Mouse (Mus musculus) v-Abl transformed pro-B cells (cell line): ENCODE measurements around the gene Lrwd1.

Source experiments
- in situ Hi-C, 2 experiments: fragments of 400-800 bp; cut with MboI; formaldehyde crosslinking; loops; one replicate each; pipeline ENCODE4 v1.15.1; 2025; ENCODE audit not compliant: unreplicated experiment in 2 of 2

The Lrwd1 gene

GRCm38 (mm10) chr5:136102099-136102820 is 33.6 kb downstream of the Lrwd1 start:
- in situ Hi-C loops = loop anchor here in 1 of 2 experiments (10.0 kb wide), 1 partner anchor 653 kb away; no protein-coding TSS in a partner anchor

DNA sequence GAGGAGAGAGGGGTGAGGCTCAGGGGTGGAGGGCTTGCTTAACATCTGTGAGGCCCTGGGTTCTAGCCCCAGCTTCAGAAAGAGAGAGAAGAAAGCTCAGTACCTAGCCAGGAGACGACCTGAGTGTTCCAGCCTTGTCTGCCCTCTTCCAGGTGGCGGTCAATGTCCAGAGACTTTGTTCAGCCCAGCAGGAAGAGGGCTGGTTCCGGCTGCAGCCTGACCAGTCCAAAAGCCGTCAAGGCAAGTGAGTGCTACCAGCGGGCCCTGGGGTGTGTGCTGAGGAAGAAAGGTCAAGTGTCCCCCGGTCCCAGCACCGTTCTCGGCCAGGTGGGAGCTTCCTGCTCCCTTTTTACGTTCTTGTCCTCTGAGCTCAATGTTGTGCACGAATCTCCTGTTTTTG is 37.3 kb downstream of the Lrwd1 start:
- in situ Hi-C loops = loop anchor here (10.0 to 25.0 kb wide), 3 partner anchors 89 to 786 kb away; partner anchors contain the start of genes Col26a1 (in 1 of the 2) and Prkrip1 (in 1 of the 2)

DNA sequence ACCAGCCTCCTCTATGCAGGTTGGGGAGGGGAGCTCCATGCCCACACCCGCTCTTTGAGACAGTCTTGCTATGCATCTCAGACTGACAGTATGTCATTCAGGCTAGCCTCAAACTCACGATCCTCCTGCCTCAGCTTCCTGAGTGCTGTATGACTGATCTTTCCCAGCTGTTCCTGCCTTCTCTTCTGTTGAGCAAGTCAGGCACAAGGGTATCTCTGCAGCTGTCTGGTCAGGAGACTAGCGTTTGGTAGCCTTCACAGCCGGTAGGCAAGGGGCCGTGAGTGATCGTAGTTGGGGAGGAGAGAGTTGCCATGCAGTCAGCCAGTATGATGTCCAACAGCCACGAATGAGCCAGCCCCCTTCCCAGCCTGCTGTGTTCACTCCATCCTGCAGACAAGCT is 40.8 kb downstream of the Lrwd1 start:
- in situ Hi-C loops = loop anchor here (10.0 to 25.0 kb wide), 3 partner anchors 92 to 790 kb away; partner anchors contain the start of genes Col26a1 (in 1 of the 2) and Prkrip1 (in 1 of the 2)

- in situ Hi-C loops = loop anchor here (10.0 to 25.0 kb wide), 3 partner anchors 93 to 790 kb away; partner anchors contain the start of genes Col26a1 (in 1 of the 2) and Prkrip1 (in 1 of the 2)
Observed at GRCm38 (mm10) chr5:136094249-136095010, 41.4 kb downstream of the Lrwd1 start.

DNA sequence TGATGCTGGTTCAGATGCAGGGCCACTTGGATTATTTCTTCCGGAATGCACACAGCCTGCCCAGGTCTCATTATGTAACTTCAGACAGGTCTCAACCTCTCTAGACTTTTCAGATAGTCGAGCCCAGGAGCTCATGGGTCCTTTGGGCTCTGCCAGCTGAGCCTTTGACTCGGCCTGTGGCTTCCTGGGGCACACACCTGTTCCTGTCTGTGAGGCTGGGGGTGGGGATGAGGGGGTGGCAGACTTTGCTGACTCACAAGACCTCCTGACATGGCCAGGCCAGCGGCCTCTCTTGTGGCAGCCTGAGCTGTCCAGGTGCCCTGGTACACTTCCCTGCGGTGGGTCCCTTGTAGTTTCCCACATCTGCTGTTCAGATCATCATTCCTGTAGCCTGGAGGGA is 43.9 kb downstream of the Lrwd1 start:
- in situ Hi-C loops = loop anchor here (10.0 to 25.0 kb wide), 3 partner anchors 95 to 793 kb away; partner anchors contain the start of genes Col26a1 (in 1 of the 2) and Prkrip1 (in 1 of the 2)

DNA sequence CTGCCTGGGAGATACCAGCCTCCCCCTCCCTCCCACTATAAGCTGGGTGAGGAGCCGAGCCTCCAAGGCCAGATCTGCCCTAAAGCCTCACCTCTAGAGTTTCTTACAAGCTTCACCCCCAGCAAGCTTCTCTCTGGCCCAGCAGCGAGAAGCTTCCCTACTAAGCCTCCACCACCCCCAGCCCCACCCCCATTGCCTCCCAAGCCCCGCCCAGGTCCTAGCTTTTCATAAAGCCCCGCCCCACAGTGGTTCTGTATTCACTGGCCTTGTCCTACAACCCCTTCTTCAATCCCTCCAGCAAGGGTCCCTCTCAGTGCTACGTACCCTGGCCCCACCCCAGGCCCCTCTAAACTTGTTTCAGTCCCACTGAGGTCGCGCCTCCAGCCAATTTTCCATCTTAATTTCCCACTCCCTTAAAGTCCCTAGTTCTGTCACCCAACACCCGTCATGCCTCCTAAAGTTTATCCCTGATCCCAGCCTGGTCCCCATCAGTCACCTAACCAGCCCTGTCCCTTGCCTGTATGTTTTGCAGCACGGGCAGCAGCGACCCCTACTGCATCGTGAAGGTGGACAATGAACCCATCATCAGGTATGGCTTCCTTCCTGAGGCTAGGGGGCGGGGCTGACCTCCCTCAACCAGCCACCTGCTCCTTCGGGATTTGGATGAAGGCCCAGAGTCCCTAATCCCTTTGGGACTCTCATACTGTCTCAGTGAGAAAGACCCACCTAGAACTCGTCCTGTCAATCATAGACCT is 46.9 kb downstream of the Lrwd1 start:
- in situ Hi-C loops = loop anchor here in 1 of 2 experiments (25.0 kb wide), 2 partner anchors 98 to 673 kb away; partner anchors contain the start of gene Prkrip1

- in situ Hi-C loops = loop anchor here in 1 of 2 experiments (25.0 kb wide), 2 partner anchors 101 to 676 kb away; partner anchors contain the start of gene Prkrip1
Observed at GRCm38 (mm10) chr5:136086290-136086689, 49.6 kb downstream of the Lrwd1 start.

DNA sequence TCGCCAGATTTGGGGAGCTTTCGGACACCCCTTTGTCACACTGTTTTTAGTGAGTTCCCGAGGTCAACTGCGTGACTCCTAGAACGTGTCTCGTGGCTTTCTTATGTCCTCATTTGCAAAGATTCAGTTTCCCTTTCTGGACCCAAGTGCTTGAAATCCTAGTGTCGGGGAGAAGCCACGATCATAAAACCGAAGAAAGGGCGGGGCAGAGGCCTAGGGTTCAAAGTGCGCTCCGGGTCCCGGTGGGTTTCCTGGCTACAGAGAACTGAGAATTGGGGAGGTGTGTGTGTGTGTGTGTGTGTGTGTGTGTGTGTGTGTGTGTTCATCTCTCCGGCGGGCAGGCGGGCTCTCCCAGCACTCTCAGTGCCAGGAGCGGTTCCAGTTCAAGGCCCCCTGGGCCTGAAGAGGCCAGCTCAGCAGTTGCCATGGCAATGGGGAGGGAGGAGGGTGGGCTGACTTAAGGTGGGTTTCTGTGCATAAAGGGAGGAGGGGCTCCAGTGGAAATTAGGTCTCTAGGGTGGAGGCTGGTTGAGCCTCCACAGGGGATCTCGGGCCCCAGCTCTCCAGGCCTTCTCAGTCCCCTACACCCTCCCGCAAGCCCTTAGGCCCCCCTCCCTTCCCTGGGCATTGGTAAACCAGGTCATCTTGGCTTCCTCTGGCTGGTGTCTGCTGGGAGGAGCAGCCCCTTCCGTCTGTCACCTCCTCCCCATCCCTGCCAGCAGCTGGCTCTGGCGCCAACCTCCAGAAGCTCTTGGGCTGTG is 50.8 kb downstream of the Lrwd1 start:
- in situ Hi-C loops = loop anchor here in 1 of 2 experiments (25.0 kb wide), 2 partner anchors 102 to 677 kb away; partner anchors contain the start of gene Prkrip1

DNA sequence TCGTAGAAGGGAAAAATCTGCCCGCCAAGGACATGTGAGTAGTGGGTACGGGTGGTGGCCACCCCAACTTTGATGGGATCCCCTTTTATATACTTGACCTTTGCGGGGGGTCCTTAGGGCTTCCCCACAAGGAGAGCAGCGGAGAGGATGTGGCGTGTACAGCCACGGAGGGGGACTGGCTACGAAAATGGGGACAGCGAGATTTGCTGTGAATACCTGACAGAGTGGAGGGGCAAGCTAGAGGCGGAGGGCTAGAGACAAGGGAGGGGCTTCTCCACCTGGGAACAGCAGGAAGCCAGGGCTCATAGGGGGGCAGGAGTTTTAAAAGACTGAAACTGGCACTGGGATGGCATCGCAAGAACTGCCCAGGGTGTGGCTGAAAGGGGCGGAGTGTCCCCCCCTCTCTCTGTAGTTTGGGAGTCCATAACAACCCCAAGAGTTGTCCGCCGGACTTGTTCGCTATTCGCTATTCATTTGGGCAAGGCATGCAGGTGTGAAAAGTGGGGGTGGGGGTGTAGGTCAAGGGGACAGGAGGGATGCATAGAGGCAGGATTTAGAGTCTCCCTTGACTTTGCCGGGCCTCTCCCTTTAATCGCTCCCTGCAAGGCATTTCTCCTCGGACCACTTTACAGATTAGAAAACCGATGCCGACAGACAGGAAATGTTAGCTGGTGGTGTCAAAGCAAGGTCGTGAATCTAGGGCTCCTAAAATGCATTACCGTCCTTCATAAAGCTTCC is 51.6 kb downstream of the Lrwd1 start:
- in situ Hi-C loops = loop anchor here in 1 of 2 experiments (25.0 kb wide), 2 partner anchors 103 to 678 kb away; partner anchors contain the start of gene Prkrip1

DNA sequence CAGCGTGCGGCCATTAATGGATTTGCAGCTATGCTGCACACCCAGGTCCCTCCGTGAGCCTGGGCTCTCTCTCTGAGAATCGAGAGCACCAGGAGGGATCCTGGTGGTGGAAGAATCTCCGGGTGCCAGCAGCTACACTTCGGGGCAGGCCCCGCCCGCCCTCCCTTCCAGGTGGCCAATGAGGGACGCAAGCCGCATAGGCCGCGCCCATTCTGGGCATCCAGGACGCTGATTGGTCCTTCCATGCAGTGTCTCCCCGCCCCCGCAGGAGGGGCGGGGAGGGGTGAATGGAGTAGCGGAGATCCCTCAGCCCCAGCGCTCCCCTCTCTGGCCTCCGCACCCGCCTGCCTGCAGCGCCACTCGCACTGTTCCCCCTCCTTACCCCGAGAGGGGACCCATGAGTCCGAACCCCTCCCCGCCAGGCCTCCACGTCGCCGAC is 52.2 kb downstream of the Lrwd1 start, which contains the start of gene Rasa4:
Rasa4 (plus strand) TSS at position 248 of the 439 bp plus-strand sequence.
- in situ Hi-C loops = loop anchor here in 1 of 2 experiments (25.0 kb wide), 2 partner anchors 104 to 679 kb away; partner anchors contain the start of gene Prkrip1

- in situ Hi-C loops = loop anchor here in 1 of 2 experiments (25.0 kb wide), 2 partner anchors 105 to 680 kb away; partner anchors contain the start of gene Prkrip1
Observed at GRCm38 (mm10) chr5:136082345-136082744, 53.5 kb downstream of the Lrwd1 start.

GRCm38 (mm10) chr5:136078136-136078535 is 57.7 kb downstream of the Lrwd1 start:
- in situ Hi-C loops = loop anchor here in 1 of 2 experiments (25.0 kb wide), 2 partner anchors 109 to 684 kb away; partner anchors contain the start of gene Prkrip1

GRCm38 (mm10) chr5:136077001-136077550 is 58.8 kb downstream of the Lrwd1 start:
- in situ Hi-C loops = loop anchor here in 1 of 2 experiments (25.0 kb wide), 2 partner anchors 110 to 685 kb away; partner anchors contain the start of gene Prkrip1

DNA sequence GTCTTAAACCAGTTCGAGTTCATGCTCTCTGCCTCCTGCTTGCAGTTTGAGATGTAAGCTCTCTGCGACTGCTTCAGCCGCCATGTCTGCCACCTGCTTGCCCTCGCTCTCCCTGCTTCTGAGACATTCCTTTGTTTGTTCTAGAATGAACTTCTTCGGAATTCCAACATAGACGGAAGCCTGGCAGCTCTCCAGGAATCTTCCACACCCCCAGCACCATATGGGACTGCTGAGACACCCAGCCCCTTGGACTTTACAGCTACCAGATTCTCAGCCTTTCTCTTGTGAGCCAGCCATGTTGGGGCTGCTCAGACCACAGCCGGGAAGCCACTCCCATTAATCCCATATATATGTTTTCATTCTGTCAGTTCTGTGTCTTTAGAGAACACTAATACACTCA is 59.6 kb downstream of the Lrwd1 start:
- in situ Hi-C loops = loop anchor here in 1 of 2 experiments (25.0 kb wide), 2 partner anchors 111 to 686 kb away; partner anchors contain the start of gene Prkrip1

- in situ Hi-C loops = loop anchor here in 1 of 2 experiments (25.0 kb wide), 2 partner anchors 112 to 687 kb away; partner anchors contain the start of gene Prkrip1
Observed at GRCm38 (mm10) chr5:136075076-136075475, 60.8 kb downstream of the Lrwd1 start.

DNA sequence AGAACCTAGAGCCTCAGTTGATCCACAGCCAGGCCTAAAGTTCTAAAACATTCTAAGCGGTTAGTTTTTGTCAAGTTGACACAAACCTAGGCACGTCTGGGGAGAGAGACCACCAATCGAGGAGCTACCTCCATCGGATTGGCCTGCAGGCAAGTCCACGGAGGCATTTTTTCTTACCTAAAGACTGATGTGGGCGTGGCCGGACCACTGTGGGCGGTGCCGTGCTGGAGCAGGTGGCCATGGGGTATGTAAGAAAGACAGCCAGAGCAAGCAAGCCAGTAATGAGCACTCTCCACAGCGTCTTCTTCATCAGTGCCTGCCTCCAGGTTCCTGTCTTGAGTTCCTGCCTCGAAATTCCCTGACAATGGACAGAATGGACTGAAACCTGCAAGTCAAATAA is 62.3 kb downstream of the Lrwd1 start:
- in situ Hi-C loops = no loop called here

DNA sequence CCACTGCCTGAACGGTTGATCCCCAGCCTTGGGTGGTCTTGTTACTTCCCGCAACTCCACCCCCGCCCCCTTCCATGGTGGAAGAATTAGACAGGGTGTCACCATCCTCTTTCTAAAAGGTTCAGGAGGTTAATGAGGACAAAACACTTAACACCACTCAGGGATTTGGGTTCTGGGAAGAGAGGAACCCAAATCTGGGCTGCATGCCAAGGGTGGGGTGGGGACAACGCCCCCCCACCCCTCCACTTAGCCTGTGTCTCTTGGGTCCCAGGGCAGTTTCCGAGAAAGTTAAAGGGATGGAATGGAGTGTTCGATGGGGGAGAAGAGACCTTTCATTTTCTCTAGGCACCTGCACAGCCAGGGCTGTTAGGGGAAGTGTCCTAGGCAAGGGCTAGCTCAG is 62.8 kb downstream of the Lrwd1 start:
- in situ Hi-C loops = no loop called here
